Mouse (Mus musculus) thymus, postnatal 0 days (tissue): ENCODE data around the gene Bcl2l10. TPM values are rescaled to one million over a fixed set of nuclear protein-coding genes. Genes with fewer than 3 reads are reported as not detected.
"Not testable (repeated sequence)": the region's sequence is repeated elsewhere in the genome, so short reads cannot be mapped to it uniquely, and the experiment has no call there.

ENCODE experiments used
- DNase-seq: peaks from one replicate; pipeline ENCODE4 v3.0.0-alpha.2; 2015; ENCODE audit warnings: low spot score
- polyA plus RNA-seq: library from polyadenylated mRNA; unstranded; fragments of >200 nt; fragmentation: Nextera tagmentation; extraction: Ambion mirVana; gene quantifications from 2 replicates; pipeline ENCODE4 v1.2.1, GENCODE M21; 2015

Bcl2l10 gene
- polyA plus RNA-seq, 1 experiment from 2014 or later = not detected

- no peak for DNase-seq
Observed at GRCm38 (mm10) chr9:75338016-75338415, 9.5 kb upstream of the Bcl2l10 start.

GRCm38 (mm10) chr9:75342433-75342832 is 5.1 kb upstream of the Bcl2l10 start:
- no peak for DNase-seq

GRCm38 (mm10) chr9:75348066-75348465 is 508 bp downstream of the Bcl2l10 start:
- no peak for DNase-seq

- DNase-seq = no peak
Observed at GRCm38 (mm10) chr9:75348641-75349040, 1.1 kb downstream of the Bcl2l10 start.

GRCm38 (mm10) chr9:75353094-75353493 is 5.5 kb downstream of the Bcl2l10 start:
- no peak for DNase-seq

GRCm38 (mm10) chr9:75355783-75356182 is 8.2 kb downstream of the Bcl2l10 start:
- no peak for DNase-seq

- DNase-seq = no peak
Observed at GRCm38 (mm10) chr9:75357087-75357654, 9.6 kb downstream of the Bcl2l10 start.

- peak; percentile 73 for DNase-seq
Observed at GRCm38 (mm10) chr9:75361699-75362098, 14.1 kb downstream of the Bcl2l10 start.

GRCm38 (mm10) chr9:75362201-75362600 is 14.6 kb downstream of the Bcl2l10 start:
- DNase-seq = no peak

- no peak for DNase-seq
Observed at GRCm38 (mm10) chr9:75363001-75363400, 15.4 kb downstream of the Bcl2l10 start.

GRCm38 (mm10) chr9:75363702-75364101 is 16.1 kb downstream of the Bcl2l10 start:
- DNase-seq = not testable (repeated sequence)

- DNase-seq = no peak
Observed at GRCm38 (mm10) chr9:75365195-75365594, 17.6 kb downstream of the Bcl2l10 start.

GRCm38 (mm10) chr9:75366191-75366590 is 18.6 kb downstream of the Bcl2l10 start:
- DNase-seq = no peak

GRCm38 (mm10) chr9:75368779-75369178 is 21.2 kb downstream of the Bcl2l10 start:
- DNase-seq = no peak

GRCm38 (mm10) chr9:75375606-75376005 is 28.0 kb downstream of the Bcl2l10 start:
- DNase-seq = no peak

GRCm38 (mm10) chr9:75376428-75376827 is 28.9 kb downstream of the Bcl2l10 start:
- DNase-seq = no peak

GRCm38 (mm10) chr9:75378774-75379173 is 31.2 kb downstream of the Bcl2l10 start:
- no peak for DNase-seq

GRCm38 (mm10) chr9:75382825-75383224 is 35.3 kb downstream of the Bcl2l10 start:
- no peak for DNase-seq

GRCm38 (mm10) chr9:75383785-75384184 is 36.2 kb downstream of the Bcl2l10 start:
- DNase-seq = peak; percentile 28

GRCm38 (mm10) chr9:75384337-75384962 is 36.9 kb downstream of the Bcl2l10 start:
- DNase-seq = no peak

GRCm38 (mm10) chr9:75385218-75385974 is 37.8 kb downstream of the Bcl2l10 start:
- no peak for DNase-seq

GRCm38 (mm10) chr9:75393251-75393650 is 45.7 kb downstream of the Bcl2l10 start:
- DNase-seq = no peak

- DNase-seq = no peak
Observed at GRCm38 (mm10) chr9:75395971-75396370, 48.4 kb downstream of the Bcl2l10 start.
